Mouse (Mus musculus): ENCODE data around the gene Nav2. TPM values are rescaled to one million over a fixed set of nuclear protein-coding genes. Genes with fewer than 3 reads are reported as not detected.

The Nav2 gene
- total RNA-seq, 2 experiments from 2014 or later = 200 to 220 TPM

GRCm38 (mm10) chr7:49266422-49266821 is 357.9 kb downstream of the Nav2 start:
- DNase-seq = peak; percentile 91
- intact Hi-C loops (cut with DNase I) = no loop called here

GRCm38 (mm10) chr7:49267621-49268325 is 359.3 kb downstream of the Nav2 start:
- DNase-seq = no peak
- intact Hi-C loops (cut with DNase I) = no loop called here

- intact Hi-C loops (cut with DNase I) = no loop called here
- DNase-seq = no peak
Observed at GRCm38 (mm10) chr7:49268401-49268921, 359.9 kb downstream of the Nav2 start.

- intact Hi-C loops (cut with DNase I) = loop anchor here (5.0 kb wide), 1 partner anchor 139 kb away; no protein-coding TSS in a partner anchor
- DNase-seq = no peak
Observed at GRCm38 (mm10) chr7:49270855-49271254, 362.3 kb downstream of the Nav2 start.

- DNase-seq = peak; percentile 77
- intact Hi-C loops (cut with DNase I) = loop anchor here (5.0 kb wide), 1 partner anchor 140 kb away; no protein-coding TSS in a partner anchor
Observed at GRCm38 (mm10) chr7:49272445-49273439, 364.2 kb downstream of the Nav2 start.

GRCm38 (mm10) chr7:49273907-49274656 is 365.6 kb downstream of the Nav2 start:
- intact Hi-C loops (cut with DNase I) = loop anchor here (5.0 kb wide), 1 partner anchor 142 kb away; no protein-coding TSS in a partner anchor

GRCm38 (mm10) chr7:49274676-49275075 is 366.2 kb downstream of the Nav2 start:
- no peak for DNase-seq
- intact Hi-C loops (cut with DNase I) = loop anchor here (5.0 kb wide), 1 partner anchor 142 kb away; no protein-coding TSS in a partner anchor

More at GRCm38 (mm10) chr7:49273907-49274656, 365.6 kb downstream of the Nav2 start:
- DNase-seq = no peak

- DNase-seq = no peak
- intact Hi-C loops (cut with DNase I) = no loop called here
Observed at GRCm38 (mm10) chr7:49276163-49276562, 367.6 kb downstream of the Nav2 start.

- intact Hi-C loops (cut with DNase I) = no loop called here
- DNase-seq = no peak
Observed at GRCm38 (mm10) chr7:49277685-49278084, 369.2 kb downstream of the Nav2 start.

GRCm38 (mm10) chr7:49278531-49278930 is 370.0 kb downstream of the Nav2 start:
- no peak for DNase-seq
- intact Hi-C loops (cut with DNase I) = no loop called here

- intact Hi-C loops (cut with DNase I) = no loop called here
- DNase-seq = no peak
Observed at GRCm38 (mm10) chr7:49280427-49280826, 371.9 kb downstream of the Nav2 start.

- intact Hi-C loops (cut with DNase I) = no loop called here
- DNase-seq = no peak
Observed at GRCm38 (mm10) chr7:49282446-49282845, 373.9 kb downstream of the Nav2 start.

GRCm38 (mm10) chr7:49283507-49284361 is 375.2 kb downstream of the Nav2 start:
- no peak for DNase-seq
- intact Hi-C loops (cut with DNase I) = no loop called here

- intact Hi-C loops (cut with DNase I) = no loop called here
- no peak for DNase-seq
Observed at GRCm38 (mm10) chr7:49288186-49288585, 379.7 kb downstream of the Nav2 start.

- intact Hi-C loops (cut with DNase I) = no loop called here
Observed at GRCm38 (mm10) chr7:49290308-49290707, 381.8 kb downstream of the Nav2 start.

GRCm38 (mm10) chr7:49291208-49291892 is 382.8 kb downstream of the Nav2 start:
- no peak for DNase-seq
- intact Hi-C loops (cut with DNase I) = no loop called here

More at GRCm38 (mm10) chr7:49290308-49290707, 381.8 kb downstream of the Nav2 start:
- no peak for DNase-seq

- DNase-seq = no peak
- intact Hi-C loops (cut with DNase I) = no loop called here
Observed at GRCm38 (mm10) chr7:49297148-49297547, 388.6 kb downstream of the Nav2 start.

- intact Hi-C loops (cut with DNase I) = no loop called here
- DNase-seq = no peak
Observed at GRCm38 (mm10) chr7:49298431-49298839, 389.9 kb downstream of the Nav2 start.

GRCm38 (mm10) chr7:49301487-49301886 is 393.0 kb downstream of the Nav2 start:
- no peak for DNase-seq
- intact Hi-C loops (cut with DNase I) = no loop called here

Data from left cerebral cortex, postnatal 4 days (tissue).